Mouse (Mus musculus): ENCODE measurements around the gene Ube2f.

DNA sequence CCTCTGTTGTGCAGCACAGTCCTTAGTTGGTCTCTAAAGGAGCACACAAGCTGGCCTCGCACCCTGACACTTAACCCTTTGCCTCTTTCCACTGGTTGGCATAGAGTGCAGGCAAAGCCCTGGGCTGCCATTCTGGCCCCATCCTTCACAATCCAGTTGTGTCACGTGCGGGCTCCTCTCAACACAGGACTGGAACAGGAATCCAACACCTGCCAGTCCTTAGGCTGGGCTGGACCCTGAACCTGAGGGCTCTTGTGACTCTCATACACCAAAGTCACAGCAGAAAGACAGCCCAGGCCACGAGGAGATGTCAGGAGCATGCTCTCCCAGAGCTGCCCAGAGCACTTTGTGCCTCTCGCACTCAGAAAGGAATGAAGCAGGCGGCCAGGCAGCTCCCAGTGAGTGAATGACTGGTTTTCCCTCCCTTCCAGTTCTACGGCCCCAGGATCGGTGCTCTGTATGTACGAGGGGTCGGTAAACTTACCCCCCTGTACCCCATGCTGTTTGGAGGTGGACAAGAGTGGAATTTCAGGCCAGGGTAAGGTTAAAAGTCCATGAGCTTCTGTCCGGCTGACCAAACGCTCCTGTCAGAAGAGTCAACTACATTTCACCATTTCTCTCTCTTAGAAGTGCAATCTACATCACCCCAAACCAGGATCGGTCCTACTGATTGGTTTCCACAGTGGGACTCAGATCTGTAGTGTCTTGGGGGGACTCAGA, 59.4 kb downstream of the Ube2f start:
- no peak for TF ChIP-seq TAL1 (conservative IDR thresholded peaks at IDR 0.05; ENCODE audit: low read depth, low read length)
- TF ChIP-seq CTCF (IDR thresholded peaks at IDR 0.05; ENCODE audit: low read depth, low read length): no peak
